Mouse (Mus musculus) thymus, adult 2 months (tissue): Measurements from ENCODE around the gene Meis2.

Experiments
- CTCF ChIP-seq: fragments of 200-500 bp; IDR thresholded peaks from 2 replicates; pipeline ENCODE4 v1.5.1; 2012; ENCODE audit warnings: mild to moderate bottlenecking, control low read depth, low read length, moderate library complexity, borderline replicate concordance; ENCODE audit not compliant: control insufficient read depth, poor library complexity, insufficient read depth; ENCODE audit errors: extremely low read depth
- POLR2A ChIP-seq: fragments of 200-500 bp; IDR thresholded peaks from 2 replicates; pipeline ENCODE4 v1.6.1; 2012; ENCODE audit warnings: mild to moderate bottlenecking, low read length, control low read depth, moderate library complexity; ENCODE audit not compliant: control insufficient read depth, poor library complexity, insufficient read depth; ENCODE audit errors: extremely low read depth

DNA sequence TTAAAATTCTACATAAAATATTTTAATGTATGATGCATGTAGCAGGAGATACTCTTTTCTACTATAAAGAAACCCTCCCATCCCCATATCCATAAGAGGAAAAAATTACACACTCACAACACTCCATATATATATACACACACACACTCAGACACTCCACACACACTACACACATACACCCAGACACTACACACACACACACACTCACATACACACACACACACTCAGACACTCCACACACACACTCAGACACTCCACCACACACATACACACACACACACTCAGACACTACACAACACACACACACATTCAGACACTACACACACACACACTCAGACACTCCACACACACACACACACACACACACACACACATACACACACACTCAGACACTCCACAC, 85.1 kb downstream of the Meis2 start:
- no peak for TF ChIP-seq POLR2A
- TF ChIP-seq CTCF, result no peak
